In genomic region chr7:101210826-101211225, GRCm38 (mm10) we compare ENCODE assay signal across 23 mouse cellular contexts.
DNase-seq lines count a peak whose midpoint lies in the region; ATAC-seq and TF ChIP-seq lines count a peak whose summit lies in the region.
"Had no signal": no experiment of that assay in that cellular context is flagged by ENCODE, and none has a peak within 500 bp of the region (broad histone marks: within the 10 kb centered on the region; RNA-seq: fewer than 3 reads in every experiment).

No protein-coding gene starts in this region.

- H3K4me2 ChIP-seq in CH12.LX (ENCODE audit: insufficient read depth, low read depth, poor library complexity, severe bottlenecking): no peak overlapping the region

- H3K79me2 ChIP-seq in CH12.LX (replicated peaks; ENCODE audit: control insufficient read depth, extremely low read depth, insufficient read depth, poor library complexity, severe bottlenecking): peaks cover 13% of the 10 kb centered on the region

- in situ Hi-C loops in CH12.LX (cut with MboI; ENCODE audit: low pct_ligation_motif_present, low pct_unique_long_range_greater_than_20kb, low sequenced_read_pairs): loop anchor here (25.0 kb wide), 1 partner anchor 99 kb away; no protein-coding TSS in a partner anchor

- TF ChIP-seq EP300 in CH12.LX (IDR thresholded peaks at IDR 0.05; ENCODE audit: low read length): no peak

- ATAC-seq in inflammation-experienced regulatory T-cells, adult 6 months: no peak
- ATAC-seq: activated CD4-positive, CD25-positive, alpha-beta regulatory T cell, adult 4 months; CD4-positive, CD25-positive, alpha-beta regulatory T cell, adult 4 months; Patski had no signal

- H3K36me3 ChIP-seq in spleen, adult 2 months (ENCODE audit: control insufficient read depth, insufficient read depth, low read length): peaks cover 4% of the 10 kb centered on the region
- H3K36me3 ChIP-seq in CH12.LX (replicated peaks in 1 of 2; ENCODE audit: control insufficient read depth in 1 of 2, insufficient read depth in 1 of 2, low read length in 1 of 2): peaks cover 8 to 28% of the 10 kb centered on the region in 2 experiments
- H3K36me3 ChIP-seq in splenic B cell, adult 2 months (ENCODE audit: control insufficient read depth, insufficient read depth, low read length, poor library complexity, severe bottlenecking): peaks cover 6% of the 10 kb centered on the region
- H3K36me3 ChIP-seq: G1E had no signal

- H3K27me3 ChIP-seq in spleen, adult 2 months (ENCODE audit: control insufficient read depth, insufficient read depth, low read length): no peaks in the 10 kb centered on the region
- no peaks in the 10 kb centered on the region for H3K27me3 ChIP-seq in CH12.LX (replicated peaks)
- no peaks in the 10 kb centered on the region for H3K27me3 ChIP-seq in splenic B cell, adult 2 months (ENCODE audit: control insufficient read depth, insufficient read depth, low read length, poor library complexity, severe bottlenecking)
- H3K27me3 ChIP-seq: Patski had no signal

- H3K9me3 ChIP-seq in CH12.LX (replicated peaks; ENCODE audit: low read length): peaks cover 4% of the 10 kb centered on the region
- H3K9me3 ChIP-seq: G1E had no signal

- no peak for TF ChIP-seq POLR2A in spleen, adult 2 months (IDR thresholded peaks at IDR 0.05; ENCODE audit: low read depth, low read length)
- no peak for TF ChIP-seq POLR2A in CH12.LX (IDR thresholded peaks at IDR 0.05; ENCODE audit: low read depth, low read length)

- no peak for TF ChIP-seq CTCF in spleen, adult 2 months (IDR thresholded peaks at IDR 0.05; ENCODE audit: extremely low read depth, insufficient read depth, insufficient read length, insufficient replicate concordance)
- no peak for TF ChIP-seq CTCF in CH12.LX (conservative IDR thresholded peaks at IDR 0.05 in 1 of 2, IDR thresholded peaks at IDR 0.05 in 1 of 2; ENCODE audit: low read depth in 2 of 2, low read length in 2 of 2)

- peak overlapping the region; percentile 78; the same call in 1 of the 2 replicates for H3K27ac ChIP-seq in spleen, adult 2 months (ENCODE audit: insufficient read depth, low read length)
- H3K27ac ChIP-seq in CH12.LX (ENCODE audit: insufficient read depth, low read depth): no peak overlapping the region

- no peak overlapping the region for H3K4me3 ChIP-seq in spleen, adult 2 months (ENCODE audit: extremely low read depth, insufficient read depth, insufficient read length)
- no peak overlapping the region for H3K4me3 ChIP-seq in CH12.LX (replicated peaks in 1 of 3; ENCODE audit: low read depth in 2 of 3, low read length in 2 of 3, poor library complexity in 1 of 3)

- dilution Hi-C loops in CH12.LX (cut with MboI; ENCODE audit: extremely low pct_ligation_motif_present, extremely low pct_unique_long_range_greater_than_20kb, low sequenced_read_pairs): no loop called here

- H3K9ac ChIP-seq in CH12.LX (ENCODE audit: insufficient read depth, low read depth): no peak overlapping the region

- 35% methylated on average over 1 of the region's 1 CpGs for WGBS in spleen, adult 2 months

- TF ChIP-seq RAD21 in CH12.LX (IDR thresholded peaks at IDR 0.05; ENCODE audit: low read depth, low read length): no peak

- H3K4me1 ChIP-seq in spleen, adult 2 months (ENCODE audit: control insufficient read depth, insufficient read depth, insufficient read length): peaks cover 24% of the 10 kb centered on the region
- peaks cover 18 to 69% of the 10 kb centered on the region in 2 experiments; a peak in 3 of 4 replicates for H3K4me1 ChIP-seq in CH12.LX (ENCODE audit: control insufficient read depth in 1 of 2, insufficient read depth in 2 of 2)

- DNase-seq in spleen, adult 2 months (ENCODE audit: low read depth in 1 of 2, low spot score in 2 of 2): no peak
- DNase-seq in spleen, postnatal 10 days (ENCODE audit: low spot score in 2 of 2): no peak
- DNase-seq in A20 (ENCODE audit: low read depth, low spot score) (peak; percentile 62), CH12.LX (ENCODE audit: extremely low read depth) (no peak)
- DNase-seq in splenic B cell, adult 2 months (ENCODE audit: low read depth, low spot score): peak; percentile 47
- DNase-seq in gastrocnemius, adult 8-10 months (ENCODE audit: low spot score in 2 of 2): no peak
- no peak for DNase-seq in kidney, adult 8-10 months
- DNase-seq: adrenal gland, adult 2 months; adrenal gland, adult 8-10 months; adrenal gland, postnatal 10 days; adrenal gland, postnatal 14 days; adrenal gland, postnatal 25 days; adrenal gland, postnatal 36 days; B cell, adult 2 months; cerebellum, adult 11 months; cerebellum, adult 11-12 months; cerebellum, adult 18-20 months; cerebellum, adult 2 months had no signal

TF ChIP-seq in CH12.LX, 34 proteins besides CTCF, POLR2A, EP300 and RAD21:
- TF ChIP-seq ZNF384 (IDR thresholded peaks at IDR 0.05; ENCODE audit: low read depth, low read length): peak; percentile 62; the same call in 1 of the 2 replicates
- TF ChIP-seq MYC (IDR thresholded peaks at IDR 0.05; ENCODE audit: low read depth, low read length): no peak

Comparison
In these comparisons a context has a peak if more than half of its experiments do, and no peak if none do; other contexts are left out.
1. DNase-seq: peak in A20 (single experiment) and splenic B cell, adult 2 months (single experiment); none in spleen, adult 2 months (0 of 2), spleen, postnatal 10 days (0 of 2), CH12.LX (single experiment), gastrocnemius, adult 8-10 months (0 of 2) and kidney, adult 8-10 months (0 of 2).